Mouse (Mus musculus) monocyte, adult 2 months (primary cell): ENCODE results near the gene Acsf3.

Source experiments
- DNase-seq, 2 experiments: peaks; one replicate each; pipeline ENCODE4 v3.0.0; 2022; ENCODE audit warnings: low spot score in 2 of 2, low read depth in 1 of 2

The Acsf3 gene

GRCm38 (mm10) chr8:122807907-122808306 lies 32.6 kb downstream of the Acsf3 start:
- no peak for DNase-seq

DNA sequence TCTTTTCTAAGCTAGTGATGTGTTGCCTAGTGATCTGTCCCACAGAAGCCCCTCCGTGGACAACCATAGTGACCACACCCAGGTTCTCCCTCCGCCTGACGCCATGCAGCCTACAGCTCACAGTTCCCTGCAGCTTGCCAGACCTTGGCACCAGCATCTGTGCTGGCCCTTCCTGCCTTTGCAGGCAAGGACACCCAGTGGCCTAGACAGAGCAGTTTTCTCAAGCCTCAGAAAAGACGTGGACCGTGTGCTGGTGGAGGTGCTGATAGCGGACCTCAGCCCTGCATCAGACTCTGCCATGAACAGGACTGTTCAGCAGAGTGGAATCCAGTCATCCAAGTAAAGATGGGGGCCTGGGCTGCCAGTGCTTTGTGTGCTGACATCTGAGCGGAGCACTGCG lies 35.1 kb downstream of the Acsf3 start:
- DNase-seq, result no peak

DNA sequence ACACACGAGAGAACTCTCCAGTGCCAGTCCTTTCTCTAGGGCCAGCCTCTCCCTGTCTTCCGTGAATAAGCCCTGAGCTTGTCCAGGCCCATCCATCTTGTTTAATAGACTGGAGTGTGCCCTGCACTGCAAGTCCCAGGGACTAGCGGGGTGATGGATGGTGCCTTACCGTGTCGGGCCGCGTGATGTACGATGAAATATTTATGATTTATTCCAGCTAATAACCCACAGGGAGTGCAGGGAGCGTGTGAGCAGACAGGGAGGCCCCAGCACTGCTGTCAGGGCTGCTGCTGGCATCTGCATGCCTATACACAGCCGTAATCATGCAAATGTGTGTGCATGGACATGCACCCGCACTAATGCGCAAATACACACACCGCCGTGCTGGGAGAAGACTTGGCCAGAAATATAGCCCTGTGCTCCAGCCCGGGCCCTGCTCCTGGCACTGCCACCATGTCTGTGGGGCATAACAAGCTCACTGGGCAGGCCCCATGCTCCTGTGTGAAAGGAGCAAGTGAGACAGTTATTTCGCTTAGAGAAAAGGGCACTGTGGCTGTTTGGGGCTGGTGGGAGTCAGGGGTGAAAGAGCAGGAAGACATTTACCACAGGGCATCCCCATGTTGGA lies 36.7 kb downstream of the Acsf3 start:
- DNase-seq, result no peak

DNA sequence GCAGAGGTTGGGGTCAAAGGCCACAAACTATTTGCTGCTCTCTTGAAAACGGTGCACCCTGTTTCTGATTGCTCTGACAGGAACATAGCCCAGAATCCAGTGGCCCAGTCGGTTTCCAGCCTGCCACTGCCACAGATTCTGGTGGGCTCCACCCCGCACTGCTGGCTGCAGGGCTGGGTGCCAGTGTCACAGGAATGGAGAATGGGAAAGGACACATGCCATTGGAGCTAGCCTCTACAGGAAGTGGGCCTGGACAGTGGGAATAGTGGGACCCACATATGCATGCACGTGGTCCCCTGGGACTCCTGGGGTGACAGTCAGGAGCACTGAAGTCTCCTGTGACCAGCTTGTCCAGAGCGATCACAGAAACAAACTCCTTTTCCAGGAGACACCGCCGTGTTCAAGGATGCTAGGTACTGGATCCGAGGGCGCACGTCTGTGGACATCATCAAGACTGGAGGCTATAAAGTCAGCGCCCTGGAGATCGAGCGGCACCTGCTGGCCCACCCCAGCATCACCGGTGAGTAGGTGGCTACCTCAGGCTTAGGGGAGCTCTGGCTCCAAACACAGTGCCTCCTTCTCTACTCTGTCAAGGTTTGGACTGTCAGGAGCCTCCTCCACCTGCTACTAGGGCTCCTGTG lies 37.4 kb downstream of the Acsf3 start:
- no peak for DNase-seq

DNA sequence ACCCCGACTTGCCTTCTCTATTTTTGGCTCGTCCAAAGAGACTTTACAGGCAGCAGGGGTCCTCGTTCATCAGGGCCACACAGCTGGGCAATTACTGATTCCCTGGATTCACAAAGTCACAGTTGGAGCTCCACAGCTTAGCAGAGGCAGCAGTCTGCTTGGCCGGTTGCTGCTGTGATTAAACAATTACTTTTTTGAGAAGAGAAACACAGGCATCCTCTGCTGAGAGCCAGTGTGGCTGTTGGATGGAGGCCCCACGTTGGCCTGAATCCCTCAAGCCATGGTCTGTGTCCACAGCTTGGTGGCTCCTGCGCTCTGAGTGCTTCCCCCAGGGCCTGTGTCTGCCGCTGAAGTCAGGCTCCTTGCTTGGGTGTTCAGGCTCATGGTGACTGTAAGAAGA lies 39.3 kb downstream of the Acsf3 start:
- DNase-seq, result no peak

DNA sequence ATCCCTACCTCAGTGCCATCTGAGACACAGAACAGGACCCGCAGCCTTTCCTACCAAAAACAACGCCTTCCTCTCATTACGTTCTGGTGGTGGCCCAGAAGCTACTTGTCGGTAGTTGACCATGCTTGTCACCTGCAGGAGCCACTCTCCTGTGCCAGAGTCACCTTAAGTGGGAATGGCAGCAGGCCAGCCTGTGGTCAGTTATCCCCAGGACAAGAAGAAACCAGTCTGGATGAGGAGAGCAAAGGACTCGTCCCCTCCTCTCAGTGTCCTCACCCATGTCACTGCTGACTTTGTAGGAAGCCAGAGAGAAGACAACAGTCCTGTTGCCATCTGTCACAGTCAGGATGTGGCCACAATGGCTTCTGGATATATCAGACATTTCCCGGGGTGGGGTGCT lies 41.7 kb downstream of the Acsf3 start:
- no peak for DNase-seq

DNA sequence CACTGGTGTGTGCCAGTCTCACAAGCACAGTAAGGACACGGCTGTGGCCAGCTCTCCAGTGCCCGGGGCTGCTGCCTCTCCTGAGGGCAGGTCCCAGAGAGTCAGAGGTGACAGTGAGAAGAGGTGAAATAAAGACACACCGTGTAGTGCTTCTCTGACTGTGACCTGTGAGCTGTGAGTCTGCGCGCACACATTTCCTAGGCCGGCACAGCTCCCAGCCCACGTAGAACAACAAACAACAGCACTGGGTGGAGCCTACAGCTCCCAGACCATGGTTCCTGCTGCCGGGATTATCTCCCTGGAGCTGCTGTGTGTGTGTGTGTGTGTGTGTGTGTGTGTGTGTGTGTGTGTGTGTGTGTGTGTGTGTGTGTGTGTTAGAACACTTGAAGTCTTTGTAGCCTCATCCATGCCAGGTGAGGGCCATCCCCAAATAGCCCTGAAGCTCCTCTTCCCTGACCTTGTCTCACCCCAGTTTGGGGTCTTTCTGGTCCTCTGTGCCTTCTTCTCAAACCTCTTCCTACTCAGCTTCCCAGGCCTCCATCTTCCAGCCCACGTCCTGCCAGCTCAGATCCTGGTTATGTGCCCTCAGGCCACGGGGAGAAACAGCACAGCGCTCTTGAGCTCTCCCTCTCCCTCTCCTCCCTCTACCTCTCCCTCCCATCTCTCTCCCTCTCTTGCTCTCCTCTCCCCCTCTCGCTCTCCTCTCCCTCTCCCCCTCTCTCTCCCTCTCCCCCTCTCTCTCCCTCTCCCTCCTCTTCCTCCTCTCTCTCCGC lies 42.6 kb downstream of the Acsf3 start:
- no peak for DNase-seq

- DNase-seq, result no peak
Measured at GRCm38 (mm10) chr8:122819776-122820175, 44.5 kb downstream of the Acsf3 start.

GRCm38 (mm10) chr8:122824571-122824970 lies 49.3 kb downstream of the Acsf3 start:
- DNase-seq, result no peak

DNA sequence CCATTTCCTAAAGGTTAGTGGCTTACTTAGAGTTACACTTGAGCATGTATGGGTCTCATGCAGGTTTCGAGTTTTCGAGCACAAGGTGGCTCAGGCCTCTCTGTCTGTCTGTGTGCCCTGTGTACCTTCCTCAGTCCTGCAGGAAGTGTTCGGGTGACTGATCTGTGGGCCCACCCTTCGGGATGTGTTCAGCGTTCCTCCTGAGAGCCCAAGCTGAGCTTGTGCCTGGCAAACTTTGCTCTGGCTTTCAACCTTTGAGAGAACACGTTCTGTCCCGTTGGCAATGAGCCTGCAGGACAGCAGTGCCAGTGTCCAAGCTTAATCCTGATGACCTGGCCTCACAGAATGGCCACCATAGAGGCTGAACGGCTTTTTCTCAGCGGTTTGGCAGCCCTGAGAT lies 49.7 kb downstream of the Acsf3 start:
- no peak for DNase-seq

GRCm38 (mm10) chr8:122825408-122825807 lies 50.1 kb downstream of the Acsf3 start:
- no peak for DNase-seq

DNA sequence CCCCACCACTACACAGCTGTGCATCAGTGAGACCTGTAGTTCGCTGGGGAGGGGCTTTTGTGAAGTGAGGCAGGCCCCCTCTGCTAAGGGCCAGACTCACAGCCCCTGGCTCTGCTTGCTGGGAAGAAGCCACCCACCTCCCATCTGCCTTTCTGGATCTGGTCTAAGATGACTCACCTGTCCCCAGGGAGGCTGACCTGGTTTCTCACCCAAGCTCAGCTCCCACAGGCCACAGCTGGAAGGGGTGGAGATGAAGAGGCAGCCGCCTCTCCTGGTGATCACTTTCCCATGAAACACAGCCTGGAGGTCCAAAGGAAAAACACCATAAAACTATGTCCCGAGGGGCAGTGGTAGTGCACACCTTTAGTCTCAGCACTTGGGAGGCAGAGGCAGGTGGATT lies 54.1 kb downstream of the Acsf3 start:
- no peak for DNase-seq

GRCm38 (mm10) chr8:122830349-122831061 lies 55.2 kb downstream of the Acsf3 start:
- DNase-seq, result peak; percentile 77 to 92

DNA sequence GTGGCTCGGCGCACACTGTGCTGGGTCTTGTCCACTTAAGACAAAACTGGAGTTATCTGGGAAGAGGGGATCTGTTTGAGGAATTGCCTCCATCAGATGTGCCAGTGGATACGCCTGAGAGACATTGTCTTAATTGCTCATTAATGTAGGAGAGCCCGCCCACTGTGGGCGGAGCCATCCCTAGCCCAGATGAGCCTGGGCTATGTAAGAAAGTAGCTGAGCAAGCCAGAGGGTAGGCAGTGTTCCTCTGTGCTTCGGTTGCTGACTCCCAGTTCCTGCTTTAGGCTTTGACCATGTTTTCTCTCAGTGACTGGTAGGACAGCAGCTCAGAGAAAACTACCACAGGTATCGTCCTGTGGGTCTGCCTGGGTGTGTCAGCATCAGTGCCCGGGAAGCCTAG lies 59.1 kb downstream of the Acsf3 start:
- no peak for DNase-seq

- DNase-seq, result peak; percentile 42 to 55
Measured at GRCm38 (mm10) chr8:122834971-122835370, 59.7 kb downstream of the Acsf3 start.

DNA sequence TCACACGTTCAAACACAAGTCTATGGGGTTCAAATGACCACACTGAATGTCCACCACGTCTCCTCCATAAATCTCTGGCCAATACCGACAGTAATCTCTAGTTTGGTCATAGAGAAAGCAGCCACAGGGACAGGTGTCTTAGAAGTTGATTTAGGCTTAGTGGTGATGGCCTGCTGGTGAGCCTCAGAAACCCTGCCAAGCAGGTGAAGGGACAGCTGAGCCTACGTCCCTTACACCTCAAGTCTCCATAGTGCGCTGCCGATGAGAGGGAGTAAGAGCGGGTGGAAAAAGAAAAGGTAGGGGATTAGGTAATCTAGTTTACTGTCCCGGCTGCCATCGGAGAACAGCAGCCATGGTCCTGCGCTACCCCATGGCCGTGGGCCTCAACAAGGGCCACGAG lies 60.9 kb downstream of the Acsf3 start:
- DNase-seq, result no peak

DNA sequence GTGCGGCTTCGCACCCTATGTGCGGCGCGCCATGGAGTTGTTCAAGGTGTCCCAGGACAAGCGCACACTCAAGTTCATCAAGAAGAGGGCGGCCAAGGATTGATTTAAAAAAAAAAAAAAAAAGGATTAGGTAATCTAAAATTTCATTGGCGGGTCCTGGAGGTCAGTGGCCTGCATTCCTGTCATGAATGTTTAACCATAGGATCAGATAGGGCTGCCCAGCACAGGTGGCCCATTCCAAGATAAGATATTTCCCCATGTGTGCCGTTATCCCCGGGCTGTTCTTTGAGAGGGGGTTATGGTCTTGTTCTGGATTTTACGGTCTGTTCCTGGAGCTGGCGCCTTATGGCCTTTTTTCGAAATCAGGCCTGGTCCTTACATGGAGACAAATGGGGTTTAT lies 61.4 kb downstream of the Acsf3 start:
- no peak for DNase-seq

DNA sequence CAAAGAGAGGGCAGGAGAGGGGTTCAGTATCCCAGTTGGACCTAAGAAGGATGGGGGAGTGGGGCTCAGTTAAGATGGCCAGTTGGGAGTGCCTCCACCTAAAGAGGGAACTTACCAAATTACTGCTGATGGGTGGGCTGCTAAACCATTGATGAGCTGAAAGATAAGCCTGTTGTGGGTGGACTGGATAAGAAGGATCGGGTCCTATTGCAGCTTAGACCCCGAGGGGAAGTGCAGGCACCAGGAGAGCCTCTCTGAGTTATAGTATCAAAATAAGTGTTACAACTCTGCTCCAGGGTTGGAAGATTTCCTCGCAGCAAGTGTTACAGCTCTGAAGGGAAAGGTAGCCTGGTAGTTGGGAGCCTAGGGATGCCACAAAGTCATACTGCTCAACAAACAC lies 68.9 kb downstream of the Acsf3 start:
- DNase-seq, result no peak

GRCm38 (mm10) chr8:122845662-122846061 lies 70.4 kb downstream of the Acsf3 start:
- DNase-seq, result no peak

DNA sequence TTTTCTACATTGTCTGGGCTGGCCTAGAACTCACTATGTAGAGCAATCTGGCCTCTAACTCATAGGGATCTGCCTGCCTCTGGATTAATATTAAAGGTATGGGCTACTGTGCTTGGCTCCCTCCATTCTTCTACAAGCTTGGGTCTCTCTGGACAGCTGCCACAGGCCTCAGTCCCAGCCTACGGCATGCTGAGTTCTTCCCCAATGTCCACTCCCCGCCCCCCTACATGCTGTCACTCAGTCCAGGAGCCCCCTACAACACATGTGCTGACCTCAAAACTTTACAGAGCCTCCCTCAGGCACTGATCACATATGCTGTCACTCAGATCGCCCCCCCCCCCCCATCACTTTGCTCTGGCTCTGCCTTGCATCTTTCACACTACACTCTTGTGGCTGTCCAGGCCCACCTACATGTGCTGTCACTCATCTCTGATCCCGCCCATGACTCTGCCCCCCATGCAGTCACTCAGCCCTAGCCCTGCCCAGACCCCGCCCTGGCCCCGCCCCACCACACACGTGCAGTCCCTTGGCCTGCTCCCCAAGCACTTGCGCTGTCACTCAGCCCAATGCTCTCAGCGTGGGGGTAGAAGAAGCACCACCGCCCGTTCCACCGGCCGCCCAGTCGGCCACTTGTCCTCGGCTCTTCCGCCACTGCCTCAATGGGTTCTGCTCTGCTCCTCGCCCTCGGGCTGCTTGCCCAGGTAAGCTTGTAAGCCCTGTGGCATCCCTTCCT lies 72.7 kb downstream of the Acsf3 start, which contains the start of gene Cdh15:
Cdh15 (plus strand) TSS at position 138 of the 733 bp plus-strand sequence.
- no peak for DNase-seq
